Mouse (Mus musculus) liver, embryonic 11.5 days (tissue): Measurements from ENCODE around the gene Fam210b. TPM values are rescaled to one million over a fixed set of nuclear protein-coding genes. Genes with fewer than 3 reads are reported as not detected.

Experiments
- ATAC-seq: fragments of 200-750 bp; cut with Nextera tagmentation; replicated peaks from 2 replicates; pipeline ENCODE4 v1.8.0; 2017; ENCODE audit warnings: moderate number of reproducible peaks, mild to moderate bottlenecking, moderate TSS enrichment, moderate library complexity; ENCODE audit not compliant: low FRiP score
- DNase-seq: peaks from one replicate; pipeline ENCODE4 v3.0.0-alpha.2; 2017; ENCODE audit warnings: low spot score
- H3K27ac ChIP-seq: fragments of 300-500 bp; sonication (generic); 2 replicates; pipeline ENCODE4 v1.5.1; 2014; ENCODE audit warnings: mild to moderate bottlenecking, low read depth, low read length, control low read depth
- H3K27me3 ChIP-seq: fragments of 300-500 bp; sonication (generic); replicated peaks from 2 replicates; pipeline ENCODE4 v1.6.1; 2014; ENCODE audit warnings: low read length, mixed read lengths; ENCODE audit not compliant: control insufficient read depth, insufficient read depth
- H3K36me3 ChIP-seq: fragments of 300-500 bp; sonication (generic); 2 replicates; pipeline ENCODE4 v1.6.1; 2014; ENCODE audit warnings: mild to moderate bottlenecking, low read length, moderate library complexity, mixed read lengths; ENCODE audit not compliant: control insufficient read depth, insufficient read depth
- H3K4me1 ChIP-seq: fragments of 300-500 bp; sonication (generic); replicated peaks from 2 replicates; pipeline ENCODE4 v1.6.1; 2014; ENCODE audit warnings: low read length, mixed read lengths; ENCODE audit not compliant: control insufficient read depth, insufficient read depth
- H3K4me2 ChIP-seq: fragments of 300-500 bp; sonication (generic); 2 replicates; pipeline ENCODE4 v1.6.1; 2014; ENCODE audit warnings: mild to moderate bottlenecking, control low read depth, moderate library complexity
- H3K4me3 ChIP-seq: fragments of 300-500 bp; sonication (generic); 2 replicates; pipeline ENCODE4 v1.5.1; 2014; ENCODE audit warnings: low read depth, low read length, control low read depth
- H3K9ac ChIP-seq: fragments of 300-500 bp; sonication (generic); 2 replicates; pipeline ENCODE4 v1.6.1; 2014; ENCODE audit warnings: low read depth, low read length, control low read depth
- H3K9me3 ChIP-seq: fragments of 300-500 bp; sonication (generic); 2 replicates; pipeline ENCODE4 v1.6.1; 2016; ENCODE audit warnings: low read length, inconsistent platforms, mixed read lengths; ENCODE audit not compliant: control insufficient read depth
- WGBS: fragments of 180-500 bp; shearing (Covaris S2); extraction: QIAGEN DNeasy Blood & Tissue Kit; methylation state at CpG from one replicate; pipeline ENCODE4 v1.1.7; 2014; 5-methylcytosine and 5-hydroxymethylcytosine counted together
- polyA plus RNA-seq: library from polyadenylated mRNA; unstranded; fragments of >200 nt; fragmentation: Nextera tagmentation; extraction: Ambion mirVana; gene quantifications from 2 replicates; pipeline ENCODE4 v1.2.1, GENCODE M21; 2014

Gene Fam210b
- polyA plus RNA-seq, 1 experiment from 2014 or later, result 56.2 TPM

DNA sequence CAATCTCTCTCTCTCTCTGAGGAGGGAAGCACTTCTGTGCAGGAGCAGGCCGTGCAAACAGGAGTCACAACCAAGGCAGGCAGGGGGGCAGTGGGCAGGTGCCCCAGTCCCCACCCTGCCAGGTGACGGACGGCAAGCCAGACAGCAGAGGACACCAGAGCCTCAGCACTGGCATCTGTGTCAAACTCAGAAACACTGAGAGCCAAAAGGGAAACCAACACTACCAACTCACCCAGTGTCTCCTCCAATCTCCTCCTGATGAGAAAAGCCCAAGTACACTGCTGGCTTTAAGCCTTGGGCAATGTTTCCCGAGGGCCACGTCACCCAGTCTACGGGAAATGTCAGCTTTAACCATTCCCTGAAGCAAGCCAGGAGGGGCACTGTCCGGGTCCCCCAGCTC, 17.8 kb downstream of the Fam210b start:
- WGBS, result 92% methylated on average over 7 of the region's 7 CpGs
- Histone ChIP-seq H3K4me1 (peaks cover 12% of the 10 kb centered on the region), H3K9me3 (no peaks in the 10 kb centered on the region), H3K36me3 (peaks cover 88% of the 10 kb centered on the region), H3K27me3 (no peaks in the 10 kb centered on the region), H3K4me3 (no peak overlapping the region), H3K9ac (no peak overlapping the region), H3K27ac (no peak overlapping the region), H3K4me2 (no peak overlapping the region)
- ATAC-seq (no peak), DNase-seq (no peak)

GRCm38 (mm10) chr2:172370411-172371223, 25.3 kb downstream of the Fam210b start, which contains the start of the genes Aurka and Cstf1:
Aurka (minus strand) TSS chr2:172370535.
Cstf1 (plus strand) TSS chr2:172370681.
- peak; percentile 96 for DNase-seq
- Histone ChIP-seq H3K27me3 (no peaks in the 10 kb centered on the region), H3K9ac (peak within 1 kb of the TSS; percentile 97), H3K4me3 (peak within 1 kb of the TSS; percentile 95), H3K27ac (peak within 1 kb of the TSS; percentile 85), H3K4me1 (peaks cover 29% of the 10 kb centered on the region), H3K4me2 (peak within 1 kb of the TSS; percentile 91), H3K36me3 (peaks cover 38% of the 10 kb centered on the region), H3K9me3 (no peaks in the 10 kb centered on the region)
- peak; percentile 97 for ATAC-seq
- WGBS, result under 1% methylated on average over 66 of the region's 66 CpGs

- no peaks in the 10 kb centered on the region for H3K27me3 ChIP-seq
- H3K9me3 ChIP-seq, result no peaks in the 10 kb centered on the region
- ATAC-seq (no peak), DNase-seq (no peak)
- WGBS, result under 1% methylated on average over 11 of the region's 11 CpGs
- H3K4me3 ChIP-seq, result peak overlapping the region; percentile 95
- peak overlapping the region; percentile 91 for H3K4me2 ChIP-seq
- H3K36me3 ChIP-seq, result peaks cover 41% of the 10 kb centered on the region
- H3K4me1 ChIP-seq, result peaks cover 29% of the 10 kb centered on the region
- H3K9ac ChIP-seq, result peak overlapping the region; percentile 97
- peak overlapping the region; percentile 85 for H3K27ac ChIP-seq
Observed at GRCm38 (mm10) chr2:172371258-172371657, 25.9 kb downstream of the Fam210b start.

DNA sequence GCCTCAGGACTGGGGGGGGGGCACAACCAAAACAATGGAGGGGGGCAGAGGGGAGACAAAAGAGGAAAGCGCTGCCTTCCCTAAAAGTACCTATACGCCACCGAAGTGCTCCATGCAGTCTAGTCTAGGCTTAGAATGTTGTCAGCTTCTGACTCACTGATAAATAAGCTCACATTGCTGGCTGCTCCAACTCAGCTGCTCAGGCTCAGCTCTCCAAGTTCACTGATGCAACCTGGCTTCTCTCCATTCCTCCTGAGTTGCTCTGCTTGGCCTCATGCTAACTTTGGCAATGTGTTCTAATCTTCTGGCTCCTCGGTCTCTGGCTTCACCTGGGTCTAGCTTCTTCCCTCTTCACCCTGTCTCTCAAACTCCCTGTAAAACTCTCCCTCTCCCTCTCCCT, 31.2 kb downstream of the Fam210b start:
- no peak overlapping the region for H3K9ac ChIP-seq
- ATAC-seq, result no peak
- no peak overlapping the region for H3K4me3 ChIP-seq
- H3K36me3 ChIP-seq, result peaks cover 69% of the 10 kb centered on the region
- no peaks in the 10 kb centered on the region for H3K27me3 ChIP-seq
- WGBS, result 90% methylated on average over 4 of the region's 4 CpGs
- DNase-seq, result no peak
- no peak overlapping the region for H3K27ac ChIP-seq
- peaks cover 6% of the 10 kb centered on the region for H3K4me1 ChIP-seq
- H3K9me3 ChIP-seq, result no peaks in the 10 kb centered on the region
- H3K4me2 ChIP-seq, result no peak overlapping the region

- no peak overlapping the region for H3K4me3 ChIP-seq
- no peak for DNase-seq
- no peak for ATAC-seq
- H3K9me3 ChIP-seq, result no peaks in the 10 kb centered on the region
- no peak overlapping the region for H3K9ac ChIP-seq
- 65% methylated on average over 5 of the region's 5 CpGs for WGBS
- no peak overlapping the region for H3K27ac ChIP-seq
- H3K4me1 ChIP-seq, result peaks cover 2% of the 10 kb centered on the region; the same call in 1 of the 2 replicates
- H3K4me2 ChIP-seq, result no peak overlapping the region
- peaks cover 74% of the 10 kb centered on the region for H3K36me3 ChIP-seq
- no peaks in the 10 kb centered on the region for H3K27me3 ChIP-seq
Observed at GRCm38 (mm10) chr2:172376999-172377515, 31.7 kb downstream of the Fam210b start.

DNA sequence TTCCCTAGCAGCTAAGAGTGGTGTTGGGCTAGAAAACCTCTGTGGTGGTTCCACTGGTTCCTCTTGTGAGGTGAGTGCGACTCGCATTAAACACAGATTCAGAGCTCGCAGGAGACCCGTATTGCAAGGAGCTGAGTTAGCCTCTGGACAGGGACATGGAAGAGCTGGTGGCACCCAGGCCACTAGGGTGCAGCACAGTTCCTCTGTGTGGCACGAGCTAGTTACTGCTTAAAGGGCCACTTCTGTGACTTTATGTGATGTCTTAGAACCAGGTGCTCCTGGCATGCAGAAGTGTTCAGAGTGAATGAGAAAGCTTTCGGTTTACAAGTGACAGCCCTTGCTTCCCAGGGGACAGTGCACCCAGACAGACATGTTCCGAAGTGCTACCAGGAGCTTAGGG, 33.0 kb downstream of the Fam210b start:
- no peaks in the 10 kb centered on the region for H3K4me1 ChIP-seq
- H3K9ac ChIP-seq, result no peak overlapping the region
- WGBS, result 81% methylated on average over 7 of the region's 7 CpGs
- no peak for DNase-seq
- H3K27ac ChIP-seq, result no peak overlapping the region
- H3K9me3 ChIP-seq, result no peaks in the 10 kb centered on the region
- H3K4me3 ChIP-seq, result no peak overlapping the region
- H3K36me3 ChIP-seq, result peaks cover 66% of the 10 kb centered on the region
- H3K4me2 ChIP-seq, result no peak overlapping the region
- no peaks in the 10 kb centered on the region for H3K27me3 ChIP-seq
- 0 out of 2 replicates have a peak, but pooled peaks have one; percentile 53 for ATAC-seq

DNA sequence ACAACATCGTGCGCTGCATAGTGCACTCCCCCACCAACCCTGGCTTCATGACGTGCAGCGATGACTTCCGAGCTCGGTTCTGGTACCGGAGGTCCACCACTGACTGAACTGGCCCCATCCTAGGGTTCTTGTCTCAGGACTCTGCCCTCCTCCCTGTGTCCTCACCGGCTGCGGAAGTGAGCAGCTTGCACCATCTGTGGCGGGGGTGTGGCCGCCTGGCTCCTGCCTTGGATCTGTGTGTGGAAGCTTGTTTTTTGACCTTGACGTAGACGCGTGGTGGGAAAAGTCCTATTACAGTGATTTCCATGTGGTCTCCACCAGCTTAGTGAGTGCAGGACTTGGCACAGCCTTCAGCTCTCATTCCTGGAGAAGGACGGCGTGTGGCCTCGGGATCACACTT, 35.1 kb downstream of the Fam210b start:
- no peak overlapping the region for H3K9ac ChIP-seq
- 96% methylated on average over 17 of the region's 17 CpGs for WGBS
- H3K9me3 ChIP-seq, result no peaks in the 10 kb centered on the region
- H3K4me3 ChIP-seq, result no peak overlapping the region
- H3K27me3 ChIP-seq, result no peaks in the 10 kb centered on the region
- no peaks in the 10 kb centered on the region for H3K4me1 ChIP-seq
- H3K27ac ChIP-seq, result no peak overlapping the region
- DNase-seq (no peak), ATAC-seq (no peak)
- peaks cover 56% of the 10 kb centered on the region for H3K36me3 ChIP-seq
- no peak overlapping the region for H3K4me2 ChIP-seq

DNA sequence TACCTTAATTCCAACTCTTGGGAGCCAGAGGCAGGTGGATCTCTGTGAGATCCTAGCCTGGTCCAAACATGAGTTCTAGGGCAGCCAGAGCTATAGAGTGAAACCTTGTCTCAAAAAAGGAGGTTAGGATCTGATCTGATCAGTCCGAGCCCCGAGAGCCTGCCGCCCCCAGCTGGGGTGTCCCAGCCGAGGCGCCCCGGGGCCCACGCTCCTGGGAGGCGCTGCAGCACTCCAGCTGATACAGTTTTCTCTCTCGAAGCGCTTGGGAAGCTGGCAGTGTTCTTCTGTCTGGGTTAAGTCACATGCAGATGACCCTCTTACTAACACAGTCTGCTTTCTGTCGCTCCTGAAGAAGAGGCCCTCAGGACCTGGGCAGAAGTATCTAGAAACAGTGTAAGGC, 36.0 kb downstream of the Fam210b start:
- H3K36me3 ChIP-seq, result peaks cover 48% of the 10 kb centered on the region
- DNase-seq (no peak), ATAC-seq (no peak; the same call in 1 of the 2 replicates)
- no peak overlapping the region for H3K4me2 ChIP-seq
- H3K4me3 ChIP-seq, result no peak overlapping the region
- 95% methylated on average over 11 of the region's 11 CpGs for WGBS
- no peaks in the 10 kb centered on the region for H3K4me1 ChIP-seq
- H3K27ac ChIP-seq, result no peak overlapping the region
- no peaks in the 10 kb centered on the region for H3K9me3 ChIP-seq
- no peak overlapping the region for H3K9ac ChIP-seq
- no peaks in the 10 kb centered on the region for H3K27me3 ChIP-seq

DNA sequence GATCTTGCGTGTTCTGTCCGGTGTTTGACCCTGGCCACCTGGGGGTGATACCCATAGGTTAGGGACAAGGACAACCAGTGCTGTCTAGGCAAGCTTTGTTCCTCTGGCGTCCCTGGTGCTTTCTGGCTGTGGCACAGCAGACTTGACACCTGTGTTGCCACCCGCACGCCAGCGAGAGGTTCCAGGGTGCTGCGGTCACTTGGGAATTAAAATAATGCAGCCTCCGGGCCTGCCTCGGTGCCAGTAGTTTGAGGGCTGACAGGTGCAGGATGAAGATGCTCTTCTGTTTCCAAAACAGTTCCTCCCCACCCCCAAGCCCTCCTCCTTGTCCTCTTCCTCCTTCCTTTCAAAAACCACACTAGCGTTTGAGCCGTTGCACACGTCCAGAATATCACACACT, 36.5 kb downstream of the Fam210b start:
- ATAC-seq, result no peak
- Histone ChIP-seq H3K4me1 (no peaks in the 10 kb centered on the region), H3K27me3 (no peaks in the 10 kb centered on the region), H3K4me2 (no peak overlapping the region), H3K9ac (no peak overlapping the region), H3K4me3 (no peak overlapping the region), H3K9me3 (no peaks in the 10 kb centered on the region), H3K36me3 (peaks cover 45% of the 10 kb centered on the region), H3K27ac (no peak overlapping the region)
- WGBS, result 87% methylated on average over 12 of the region's 12 CpGs
- no peak for DNase-seq
